Mouse (Mus musculus) lung, embryonic 14.5 days (tissue): ENCODE measurements at regions not wholly inside any gene's neighbourhood (a gene's known extent, or its start where the extent isn't known, plus 50 kb on each side); places are given as distances from the start of the nearest gene placed in this dataset.

Experiments used
- ATAC-seq: fragments of 200-750 bp; cut with Nextera tagmentation; 2 replicates; pipeline ENCODE4 v1.8.0; 2017; ENCODE audit warnings: mild to moderate bottlenecking, moderate TSS enrichment, moderate library complexity; ENCODE audit not compliant: insufficient read depth
- DNase-seq: peaks from one replicate; pipeline ENCODE4 v3.0.0-alpha.2; 2015
- H3K27ac ChIP-seq: fragments of 300-500 bp; sonication (generic); 2 replicates; pipeline ENCODE4 v1.5.1; 2014; ENCODE audit warnings: low read depth, mild to moderate bottlenecking, moderate library complexity
- H3K27me3 ChIP-seq: fragments of 300-500 bp; sonication (generic); 2 replicates; pipeline ENCODE4 v1.6.1; 2014; ENCODE audit warnings: low read length, control low read depth; ENCODE audit not compliant: insufficient read depth
- H3K36me3 ChIP-seq: fragments of 300-500 bp; sonication (generic); 2 replicates; pipeline ENCODE4 v1.6.1; 2014; ENCODE audit warnings: control low read depth; ENCODE audit not compliant: insufficient read depth
- H3K4me1 ChIP-seq: fragments of 300-500 bp; sonication (generic); 2 replicates; pipeline ENCODE4 v1.6.1; 2014; ENCODE audit warnings: antibody characterized with exemption, control low read depth; ENCODE audit not compliant: insufficient read depth
- H3K4me2 ChIP-seq: fragments of 300-500 bp; sonication (generic); 2 replicates; pipeline ENCODE4 v1.6.1; 2014; ENCODE audit warnings: mild to moderate bottlenecking
- H3K4me3 ChIP-seq: fragments of 300-500 bp; sonication (generic); 2 replicates; pipeline ENCODE4 v1.5.1; 2014; ENCODE audit warnings: low read depth, low read length
- H3K9ac ChIP-seq: fragments of 300-500 bp; sonication (generic); 2 replicates; pipeline ENCODE4 v1.6.1; 2014
- H3K9me3 ChIP-seq: fragments of 300-500 bp; sonication (generic); 2 replicates; pipeline ENCODE4 v1.6.1; 2016; ENCODE audit warnings: low read depth, low read length, control low read depth
- CTCF ChIP-seq: IDR thresholded peaks from 2 replicates; pipeline ENCODE4 v1.5.1; 2016; ENCODE audit warnings: antibody characterized with exemption, low read depth
- WGBS: fragments of 180-500 bp; shearing (Covaris S2); extraction: QIAGEN DNeasy Blood & Tissue Kit; methylation state at CpG from one replicate; pipeline ENCODE4 v1.1.7; 2014; 5-methylcytosine and 5-hydroxymethylcytosine counted together

DNA sequence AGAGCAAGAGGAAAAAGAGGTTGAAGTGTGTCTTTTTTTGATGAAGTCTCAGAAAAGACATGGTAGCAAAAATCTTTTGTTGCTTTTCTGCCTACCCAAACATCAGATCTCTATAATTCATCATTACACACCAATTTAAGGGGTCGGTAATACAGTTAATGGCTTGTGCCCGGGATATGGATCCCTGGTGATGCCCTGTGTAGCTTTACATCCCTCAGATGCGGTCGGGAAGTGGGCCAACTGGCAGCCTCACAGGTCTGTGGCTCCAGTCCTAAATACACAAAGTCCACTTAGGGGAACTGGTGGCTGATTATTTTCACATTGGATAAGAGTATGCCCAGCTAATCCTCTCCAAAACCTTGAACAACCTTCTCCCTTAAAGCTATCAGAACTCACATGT is 258.4 kb upstream of the Apob start:
- TF ChIP-seq CTCF: no peak
- ATAC-seq: no peak

DNA sequence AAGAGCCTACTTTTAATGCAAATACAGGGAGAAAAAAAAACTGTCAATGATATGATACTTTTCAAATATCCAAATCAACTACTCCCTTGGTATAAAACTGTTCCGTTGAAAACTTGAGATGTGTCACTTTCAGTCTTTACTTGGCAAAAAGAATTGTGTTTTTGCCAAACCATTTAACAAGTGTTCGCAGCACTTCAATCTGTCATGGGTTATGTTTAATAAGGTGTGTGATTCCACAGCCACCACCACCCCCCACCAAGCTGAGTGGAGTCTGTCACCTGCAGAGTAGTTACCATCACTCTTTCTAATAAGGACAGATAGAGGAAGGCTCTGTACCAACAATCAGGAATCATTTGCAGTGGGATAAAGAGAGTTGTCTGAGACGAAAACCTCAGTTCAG is 252.5 kb upstream of the Apob start:
- no peak for DNase-seq
- H3K9me3 ChIP-seq: no peaks in the 10 kb centered on the region
- no peak for TF ChIP-seq CTCF

More for the DNA sequence above, 258.4 kb upstream of the Apob start:
- DNase-seq: no peak
- H3K4me1 ChIP-seq: no peaks in the 10 kb centered on the region
- H3K4me2 ChIP-seq: no peak overlapping the region
- 67% methylated on average over 4 of the region's 4 CpGs for WGBS
- H3K36me3 ChIP-seq: no peaks in the 10 kb centered on the region
- no peaks in the 10 kb centered on the region for H3K27me3 ChIP-seq
- no peaks in the 10 kb centered on the region for H3K9me3 ChIP-seq
- no peak overlapping the region for H3K9ac ChIP-seq
- H3K27ac ChIP-seq: no peak overlapping the region
- no peak overlapping the region for H3K4me3 ChIP-seq

DNA sequence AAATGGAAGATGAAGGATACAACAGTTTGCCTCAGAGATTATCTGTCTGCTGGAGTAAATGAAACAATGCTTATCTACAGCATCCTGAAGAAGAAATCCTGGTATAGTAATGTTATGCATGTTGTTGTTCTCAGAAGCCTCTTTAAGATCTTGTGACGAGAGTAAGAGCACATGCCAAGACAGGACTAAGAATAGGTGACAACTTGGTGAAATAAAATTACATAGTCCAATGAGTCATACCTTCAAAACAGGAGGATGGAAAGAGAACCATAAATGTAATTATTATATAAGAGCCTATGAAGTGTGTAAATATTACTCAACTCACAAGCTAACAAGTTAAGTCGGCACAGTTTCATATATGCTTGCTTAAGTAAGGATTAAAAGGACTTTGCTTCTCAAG is 239.4 kb upstream of the Apob start:
- Histone ChIP-seq H3K27ac (no peak overlapping the region), H3K36me3 (no peaks in the 10 kb centered on the region), H3K9ac (no peak overlapping the region), H3K27me3 (no peaks in the 10 kb centered on the region), H3K4me1 (no peaks in the 10 kb centered on the region), H3K4me2 (no peak overlapping the region), H3K9me3 (no peaks in the 10 kb centered on the region), H3K4me3 (no peak overlapping the region)
- WGBS: 81% methylated on average over 2 of the region's 2 CpGs
- no peak for TF ChIP-seq CTCF
- DNase-seq (no peak), ATAC-seq (no peak)

More for the DNA sequence above, 252.5 kb upstream of the Apob start:
- Histone ChIP-seq H3K4me2 (no peak overlapping the region), H3K36me3 (no peaks in the 10 kb centered on the region), H3K27me3 (no peaks in the 10 kb centered on the region), H3K4me1 (no peaks in the 10 kb centered on the region), H3K9ac (no peak overlapping the region), H3K4me3 (no peak overlapping the region), H3K27ac (no peak overlapping the region)
- no peak for ATAC-seq
- WGBS: 73% methylated on average over 3 of the region's 3 CpGs

DNA sequence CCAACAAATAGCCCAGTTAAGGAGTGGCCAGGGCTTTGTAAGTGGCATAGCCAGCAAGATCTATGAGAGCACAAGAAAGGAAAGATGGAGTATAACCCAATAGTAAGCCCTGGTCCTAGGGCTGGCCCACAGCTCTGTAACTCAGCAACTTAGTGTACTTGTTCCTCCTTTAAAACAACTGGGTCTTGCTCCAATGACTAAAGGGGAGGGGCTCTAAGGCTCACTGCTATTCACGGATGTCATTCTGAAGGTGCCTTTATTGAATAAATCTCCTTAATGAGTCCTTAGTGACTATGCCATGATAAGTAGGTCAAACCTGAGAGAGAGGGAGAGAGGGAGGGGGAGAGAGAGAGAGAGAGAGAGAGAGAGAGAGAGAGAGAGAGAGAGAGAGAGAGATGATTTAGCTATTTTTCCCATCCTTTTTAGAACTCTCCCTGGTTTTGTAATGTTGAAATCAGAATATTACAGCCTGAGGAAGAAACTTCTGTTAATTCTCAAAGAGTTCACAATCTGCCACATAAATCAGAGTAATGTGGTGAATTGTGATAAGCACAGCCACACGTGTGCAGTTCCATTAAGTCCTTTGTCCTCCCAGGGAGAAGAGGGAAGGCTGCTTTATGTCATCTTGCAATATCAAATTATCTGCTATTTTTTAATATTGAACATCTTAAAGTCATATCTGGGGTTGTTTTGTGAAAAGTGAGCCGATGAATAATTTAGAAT is 238.7 kb upstream of the Apob start:
- no peak for ATAC-seq
- DNase-seq: no peak
- no peak overlapping the region for H3K4me2 ChIP-seq
- no peaks in the 10 kb centered on the region for H3K4me1 ChIP-seq
- no peak overlapping the region for H3K9ac ChIP-seq
- TF ChIP-seq CTCF: no peak
- H3K4me3 ChIP-seq: no peak overlapping the region
- no peaks in the 10 kb centered on the region for H3K36me3 ChIP-seq
- H3K27ac ChIP-seq: no peak overlapping the region
- no peaks in the 10 kb centered on the region for H3K9me3 ChIP-seq
- WGBS: 63% methylated on average over 3 of the region's 3 CpGs
- H3K27me3 ChIP-seq: no peaks in the 10 kb centered on the region

DNA sequence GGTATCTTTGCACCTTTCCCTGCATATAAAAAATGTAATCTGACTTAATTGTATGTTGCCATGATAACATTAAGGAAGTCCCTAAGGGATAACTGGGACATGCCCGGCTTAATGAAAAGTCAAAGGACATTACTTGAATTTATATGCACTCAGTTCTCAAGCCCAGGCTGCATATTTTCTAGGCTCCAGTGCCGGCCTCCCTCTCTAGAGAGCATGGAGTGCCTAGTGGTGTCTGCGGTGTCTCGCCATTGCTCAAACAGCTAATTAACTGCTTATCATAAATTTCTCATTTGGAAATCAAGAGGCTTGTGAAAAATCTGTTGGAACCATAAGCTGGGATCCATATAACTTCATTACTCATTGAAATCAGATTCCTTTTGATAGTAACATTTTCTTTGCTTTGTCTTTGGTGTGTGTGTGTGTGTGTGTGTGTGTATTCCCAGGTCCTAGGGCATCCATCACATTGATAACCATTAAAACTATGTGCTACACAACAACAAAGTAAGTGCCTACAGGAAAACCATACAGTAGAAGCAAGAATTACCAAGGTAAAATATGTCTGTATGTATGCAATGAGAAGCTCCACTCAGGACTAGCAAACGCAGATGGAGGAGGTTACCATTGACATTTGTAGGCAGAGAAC is 238.0 kb upstream of the Apob start:
- Histone ChIP-seq H3K4me1 (no peaks in the 10 kb centered on the region), H3K9me3 (no peaks in the 10 kb centered on the region), H3K9ac (no peak overlapping the region), H3K27me3 (no peaks in the 10 kb centered on the region), H3K4me2 (no peak overlapping the region), H3K4me3 (no peak overlapping the region), H3K27ac (no peak overlapping the region), H3K36me3 (no peaks in the 10 kb centered on the region)
- TF ChIP-seq CTCF: no peak
- no peak for DNase-seq
- no peak for ATAC-seq
- WGBS: 74% methylated on average over 5 of the region's 5 CpGs

DNA sequence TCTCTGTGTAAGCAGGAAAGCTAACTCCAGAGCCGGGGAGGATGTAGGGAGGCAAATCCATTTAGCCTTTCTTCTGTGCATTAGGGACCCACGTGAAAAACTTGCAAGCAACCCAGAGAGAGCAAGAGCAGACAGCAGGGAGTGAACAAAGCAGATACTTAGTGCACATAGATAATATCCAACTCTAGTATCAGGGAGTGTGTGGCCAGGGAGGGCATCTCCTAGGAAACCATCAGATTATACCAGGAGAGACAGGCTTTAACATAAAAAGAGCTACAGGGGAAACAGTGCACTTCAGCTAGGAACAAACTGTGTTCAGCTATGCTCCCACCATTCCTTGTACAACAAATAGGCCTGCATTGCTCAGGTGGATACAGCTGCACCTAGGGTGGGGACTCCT is 230.7 kb upstream of the Apob start:
- 30% methylated on average over 2 of the region's 2 CpGs for WGBS
- H3K36me3 ChIP-seq: no peaks in the 10 kb centered on the region
- no peak overlapping the region for H3K9ac ChIP-seq
- no peak overlapping the region for H3K4me3 ChIP-seq
- DNase-seq: no peak
- no peaks in the 10 kb centered on the region for H3K9me3 ChIP-seq
- no peak overlapping the region for H3K4me2 ChIP-seq
- no peaks in the 10 kb centered on the region for H3K4me1 ChIP-seq
- ATAC-seq: no peak
- no peaks in the 10 kb centered on the region for H3K27me3 ChIP-seq
- no peak overlapping the region for H3K27ac ChIP-seq
- no peak for TF ChIP-seq CTCF

DNA sequence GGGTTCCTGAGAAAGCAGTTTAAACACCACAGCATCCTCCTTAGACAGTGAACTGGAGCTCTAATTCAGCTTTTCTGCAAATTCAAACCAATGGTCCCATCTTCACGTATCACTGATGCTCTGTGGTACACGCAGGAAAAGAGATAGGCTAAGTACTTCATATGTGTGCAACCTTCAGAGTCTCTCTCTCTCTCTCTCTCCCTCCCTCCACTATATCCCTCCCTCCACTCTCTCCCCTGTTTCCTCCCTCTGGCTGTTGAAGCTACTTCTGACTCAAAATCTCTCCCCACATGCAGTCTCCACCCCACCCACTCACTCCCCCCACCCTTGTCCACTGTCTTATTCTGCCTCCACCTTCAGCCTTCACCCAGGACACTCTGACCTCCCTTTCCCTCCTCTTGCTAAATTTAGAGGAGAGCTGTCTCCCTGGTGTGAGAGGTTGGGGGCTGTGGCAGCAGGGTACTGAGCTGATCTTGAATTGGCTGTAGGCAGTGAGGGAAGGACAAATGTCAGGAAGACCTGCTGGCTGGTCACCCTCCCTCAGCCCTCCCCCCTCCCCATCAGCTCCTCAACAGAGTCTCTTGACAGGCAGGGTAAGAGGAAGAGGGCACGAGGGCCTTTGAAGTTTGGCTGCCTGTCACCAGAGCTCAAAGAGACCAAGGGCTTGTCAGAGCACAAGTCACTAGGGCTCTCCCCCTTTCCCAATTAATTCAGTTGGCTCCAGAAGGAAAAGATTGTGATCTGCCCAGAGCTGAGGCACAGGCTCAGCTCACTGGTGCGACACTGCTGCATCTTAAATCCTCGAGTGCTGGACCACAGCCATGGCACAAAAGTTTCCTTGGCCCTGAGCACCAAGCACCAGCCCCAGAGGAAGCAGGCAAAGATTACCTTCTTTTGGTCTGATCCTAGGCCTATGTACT is 227.9 kb upstream of the Apob start:
- ATAC-seq (no peak), DNase-seq (no peak)
- H3K36me3 ChIP-seq: no peaks in the 10 kb centered on the region
- H3K27me3 ChIP-seq: no peaks in the 10 kb centered on the region
- H3K9ac ChIP-seq: no peak overlapping the region
- H3K4me1 ChIP-seq: no peaks in the 10 kb centered on the region
- no peak overlapping the region for H3K4me3 ChIP-seq
- no peak overlapping the region for H3K4me2 ChIP-seq
- H3K9me3 ChIP-seq: no peaks in the 10 kb centered on the region
- no peak for TF ChIP-seq CTCF
- no peak overlapping the region for H3K27ac ChIP-seq
- WGBS: 21% methylated on average over 5 of the region's 5 CpGs
